Mouse (Mus musculus) layer of hippocampus, adult 2 months (tissue): ENCODE measurements at regions not wholly inside any gene's neighbourhood (a gene's known extent, or its start where the extent isn't known, plus 50 kb on each side); places are given as distances from the start of the nearest gene placed in this dataset.

Source experiments
- DNase-seq, 2 experiments: peaks; one replicate each; pipeline ENCODE4 v3.0.0; 2022; ENCODE audit warnings: low spot score in 2 of 2
- H3K27ac ChIP-seq: fragments of 200-600 bp; 2 replicates; pipeline ENCODE4 v1.8.1; 2022
- H3K4me3 ChIP-seq: fragments of 200-600 bp; 2 replicates; pipeline ENCODE4 v1.8.1; 2022; ENCODE audit warnings: mild to moderate bottlenecking
- CTCF ChIP-seq: fragments of 200-600 bp; conservative IDR thresholded peaks from 2 replicates; pipeline ENCODE4 v1.8.1; 2022; ENCODE audit warnings: antibody characterized with exemption, mild to moderate bottlenecking, moderate library complexity

DNA sequence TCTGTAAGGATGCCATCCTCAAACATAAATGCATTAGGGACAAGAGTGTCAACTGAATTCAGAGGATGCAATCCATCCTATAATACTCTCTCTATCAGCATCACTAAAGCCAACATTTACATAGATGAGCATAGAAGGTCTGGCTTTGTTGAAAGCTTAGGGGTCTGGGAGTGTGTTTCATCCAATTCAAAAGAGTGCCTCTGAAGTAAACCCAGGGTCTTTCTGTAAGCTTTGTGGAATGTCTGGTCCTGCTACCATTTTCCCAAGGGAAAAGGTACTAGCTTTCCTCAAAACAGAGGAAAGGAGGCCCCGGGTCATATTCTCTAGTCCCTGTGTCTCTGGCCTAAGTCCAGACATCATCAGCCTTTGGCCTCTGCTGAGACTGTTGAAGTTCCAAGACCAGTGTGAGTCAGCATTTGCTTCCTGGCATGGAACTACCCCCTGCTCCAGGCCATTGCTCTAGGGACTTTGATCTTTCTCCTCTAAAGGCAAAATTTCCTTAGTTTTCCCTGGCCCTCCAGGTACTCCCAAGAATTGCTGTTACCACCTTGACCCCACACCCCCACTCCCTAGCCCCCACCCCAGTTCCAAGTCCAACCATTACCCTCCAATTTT lies 280.0 kb upstream of the Jarid2 start:
- no peak for TF ChIP-seq CTCF
- Histone ChIP-seq H3K27ac (no peak overlapping the region), H3K4me3 (no peak overlapping the region)
- no peak for DNase-seq

DNA sequence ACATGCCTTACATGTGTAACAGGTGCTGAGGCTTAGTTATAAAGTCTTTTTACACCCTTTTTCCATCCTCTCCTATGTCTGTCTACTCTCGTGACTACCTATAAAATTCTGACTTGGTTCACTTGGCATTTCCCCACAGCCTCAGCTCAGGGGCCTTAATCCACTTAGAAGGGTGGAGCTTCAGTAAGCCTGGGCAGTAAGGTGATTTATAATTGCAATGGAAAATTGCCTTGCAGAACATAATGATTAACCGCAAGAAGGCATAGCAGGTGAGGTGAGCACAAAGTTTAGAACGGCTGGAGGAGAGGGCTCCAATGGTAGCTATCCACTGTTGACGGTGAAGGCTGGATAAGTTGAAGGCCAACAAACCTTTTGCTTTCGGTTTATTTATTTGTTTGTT lies 278.1 kb upstream of the Jarid2 start:
- no peak for DNase-seq
- Histone ChIP-seq H3K27ac (no peak overlapping the region), H3K4me3 (no peak overlapping the region)
- no peak for TF ChIP-seq CTCF

DNA sequence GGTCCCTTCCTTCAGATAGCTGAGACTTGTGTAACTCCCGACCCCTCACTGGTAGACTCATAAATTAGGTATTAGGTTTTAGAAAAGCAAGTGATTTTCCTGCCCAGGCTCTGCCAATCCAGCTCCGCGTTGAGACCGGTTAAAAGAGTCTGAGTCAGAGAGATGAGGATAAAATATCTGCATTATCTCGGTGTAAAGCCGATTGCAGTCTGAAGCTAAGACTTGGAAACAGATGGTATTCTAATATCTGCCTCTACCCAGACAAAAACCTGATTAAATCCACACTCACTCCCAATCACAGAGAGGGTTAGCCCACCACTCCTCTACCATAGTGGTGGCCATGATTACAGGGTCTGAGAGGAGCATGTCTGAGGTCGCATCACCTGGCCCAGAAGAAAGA lies 276.1 kb upstream of the Jarid2 start:
- TF ChIP-seq CTCF: no peak
- Histone ChIP-seq H3K27ac (no peak overlapping the region), H3K4me3 (no peak overlapping the region)
- no peak for DNase-seq

DNA sequence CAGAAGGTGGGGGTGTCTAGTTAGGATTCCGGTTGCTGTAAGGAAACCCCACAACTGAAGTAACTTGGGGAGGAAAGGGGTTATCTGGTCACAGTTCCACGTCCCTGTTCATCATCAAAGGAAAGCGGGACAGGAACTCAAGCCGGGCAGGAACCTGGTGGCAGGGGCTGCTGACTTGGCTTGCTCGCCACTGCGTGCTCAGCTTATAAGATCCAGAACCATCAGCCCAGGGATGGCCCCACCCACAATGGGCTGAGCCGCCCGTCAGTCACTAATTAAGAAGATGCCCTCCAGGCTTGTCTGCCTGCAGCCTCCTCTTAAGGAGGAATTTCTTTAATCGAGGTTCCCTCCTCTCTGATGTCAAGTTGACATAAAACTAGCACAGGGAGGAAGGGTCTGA lies 275.1 kb upstream of the Jarid2 start:
- H3K4me3 ChIP-seq: no peak overlapping the region
- no peak for TF ChIP-seq CTCF
- no peak overlapping the region for H3K27ac ChIP-seq
- DNase-seq: no peak

DNA sequence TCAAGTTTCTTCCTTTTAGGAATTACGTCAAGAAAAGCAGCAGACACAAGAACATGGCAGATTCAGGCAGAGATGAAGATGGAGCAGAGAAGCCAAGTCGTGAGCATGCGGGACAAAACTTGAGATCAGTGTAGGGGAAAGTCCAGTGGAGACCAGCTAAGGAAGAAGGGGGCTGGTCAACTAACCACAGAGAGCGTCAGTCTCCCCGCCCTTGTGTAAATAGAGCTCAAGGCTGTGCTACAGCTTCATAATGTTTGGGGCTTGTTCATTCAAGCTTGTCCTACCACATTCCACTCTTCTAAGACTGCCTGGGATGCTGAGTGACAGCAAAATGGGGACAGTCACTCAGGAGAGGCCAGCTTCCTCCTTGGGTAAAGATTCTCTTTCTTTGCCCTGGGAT lies 274.1 kb upstream of the Jarid2 start:
- H3K27ac ChIP-seq: no peak overlapping the region
- no peak for DNase-seq
- TF ChIP-seq CTCF: no peak
- no peak overlapping the region for H3K4me3 ChIP-seq

DNA sequence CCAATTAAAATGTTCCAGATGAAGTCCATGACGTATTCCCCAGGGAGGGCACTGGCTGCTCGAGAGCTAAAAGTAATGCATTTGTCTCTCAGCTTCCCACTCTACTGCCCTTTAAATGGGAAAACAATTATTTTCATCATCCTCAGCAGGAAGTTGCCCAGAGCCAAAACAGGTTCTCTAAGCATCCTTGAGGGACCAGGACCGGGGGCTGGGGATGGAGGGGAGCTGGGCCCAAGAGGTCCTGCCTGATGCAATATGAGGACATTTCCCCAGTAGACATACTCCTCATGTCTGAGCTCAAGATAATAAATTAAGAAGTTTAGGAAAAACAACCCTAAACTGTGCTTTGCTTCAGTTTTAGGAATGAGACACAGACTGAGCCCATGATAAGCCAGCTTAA lies 270.5 kb upstream of the Jarid2 start:
- Histone ChIP-seq H3K4me3 (no peak overlapping the region), H3K27ac (no peak overlapping the region)
- no peak for DNase-seq
- TF ChIP-seq CTCF: no peak

DNA sequence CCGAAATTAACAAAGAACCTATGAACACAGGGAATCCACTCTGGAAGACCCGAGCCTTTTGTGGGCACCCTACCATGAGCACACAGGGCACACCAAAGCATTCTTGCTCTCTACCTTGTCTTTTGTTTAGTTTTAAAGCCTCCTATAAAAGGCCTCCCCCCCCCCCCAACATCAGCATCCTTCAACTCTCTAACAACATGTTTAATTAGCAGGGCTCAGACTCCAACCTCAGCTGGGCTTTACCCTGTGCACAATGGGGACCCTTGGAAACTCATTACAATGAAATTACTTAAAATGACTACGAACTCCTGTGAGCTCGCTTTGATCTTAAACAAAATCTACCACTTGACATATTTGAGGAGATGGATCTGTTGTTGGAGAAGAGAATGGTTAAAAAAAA lies 270.1 kb upstream of the Jarid2 start:
- Histone ChIP-seq H3K27ac (no peak overlapping the region), H3K4me3 (no peak overlapping the region)
- DNase-seq: no peak
- TF ChIP-seq CTCF: no peak

DNA sequence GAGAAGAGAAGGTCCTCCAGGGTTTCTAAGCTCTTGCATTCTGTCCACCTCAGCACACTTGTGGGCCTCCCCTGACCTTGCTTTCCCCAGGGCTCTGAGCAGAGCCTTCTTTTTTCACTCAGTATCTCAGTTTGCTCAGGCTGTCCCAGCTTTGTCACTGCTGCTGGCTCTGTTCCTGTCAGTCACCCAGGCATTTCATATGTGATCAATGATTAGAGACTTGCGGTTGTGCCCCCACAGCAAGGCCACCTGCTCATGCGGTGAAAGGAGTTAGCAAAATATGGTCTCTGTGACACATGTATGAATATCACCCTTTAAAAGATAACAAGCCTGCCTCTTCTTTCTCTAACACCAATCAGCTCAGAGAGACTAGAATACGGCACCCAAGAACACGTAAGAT lies 265.6 kb upstream of the Jarid2 start:
- Histone ChIP-seq H3K27ac (no peak overlapping the region), H3K4me3 (no peak overlapping the region)
- no peak for TF ChIP-seq CTCF
- DNase-seq: no peak

DNA sequence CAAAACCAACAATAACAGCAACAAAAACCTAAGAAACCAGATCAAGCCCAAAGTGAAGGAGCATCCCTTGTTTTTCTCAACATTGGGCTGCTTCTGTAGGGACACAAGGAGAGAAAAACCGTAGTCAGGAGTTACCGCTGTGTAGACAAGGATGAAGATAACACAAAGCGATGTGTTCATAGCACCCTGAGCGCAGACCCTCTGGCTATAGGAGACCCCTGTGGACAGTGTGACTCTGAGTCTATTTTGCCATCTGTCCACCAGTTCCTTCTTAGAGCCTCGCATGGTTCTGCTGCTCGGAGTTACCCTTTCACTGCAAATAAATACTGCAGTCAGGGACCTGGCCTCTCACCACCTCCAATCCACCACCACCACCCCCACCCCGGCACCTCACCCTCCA lies 263.7 kb upstream of the Jarid2 start:
- DNase-seq: no peak
- Histone ChIP-seq H3K27ac (no peak overlapping the region), H3K4me3 (no peak overlapping the region)
- no peak for TF ChIP-seq CTCF

DNA sequence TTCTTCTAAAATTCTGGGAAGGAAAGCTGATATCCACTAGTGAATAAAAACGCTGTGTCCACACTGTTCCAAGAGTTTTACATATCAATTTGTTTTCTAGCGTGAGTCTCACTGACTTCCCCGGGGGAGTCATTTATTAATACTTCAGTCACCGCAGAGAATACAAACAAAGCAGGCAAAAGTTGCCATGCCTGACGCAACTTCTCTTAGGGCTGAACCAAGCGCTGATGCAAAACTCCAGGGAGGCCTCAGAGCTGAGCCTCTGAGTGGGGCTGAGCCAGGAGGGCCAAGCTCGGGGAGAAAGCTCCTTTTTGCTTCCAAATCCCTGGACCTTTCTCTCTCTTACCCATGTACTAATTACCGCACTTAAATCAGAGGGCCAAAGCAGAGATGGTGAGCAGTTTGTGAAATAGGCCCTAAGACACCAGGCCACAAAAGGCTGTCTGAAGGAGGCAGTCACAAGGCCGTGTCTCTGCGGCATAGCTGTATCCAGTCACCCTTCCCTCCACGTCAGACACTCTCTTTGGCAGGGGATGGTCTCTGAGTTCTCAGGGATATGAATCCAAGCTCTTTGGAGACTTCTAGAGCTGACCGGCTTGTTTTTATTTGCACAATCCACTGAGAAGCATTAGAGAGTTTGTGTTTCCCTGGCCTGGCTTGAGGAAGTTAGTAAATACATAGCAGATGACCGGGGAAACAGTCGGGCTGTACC lies 260.2 kb upstream of the Jarid2 start:
- no peak overlapping the region for H3K4me3 ChIP-seq
- no peak for TF ChIP-seq CTCF
- H3K27ac ChIP-seq: no peak overlapping the region
- no peak for DNase-seq

DNA sequence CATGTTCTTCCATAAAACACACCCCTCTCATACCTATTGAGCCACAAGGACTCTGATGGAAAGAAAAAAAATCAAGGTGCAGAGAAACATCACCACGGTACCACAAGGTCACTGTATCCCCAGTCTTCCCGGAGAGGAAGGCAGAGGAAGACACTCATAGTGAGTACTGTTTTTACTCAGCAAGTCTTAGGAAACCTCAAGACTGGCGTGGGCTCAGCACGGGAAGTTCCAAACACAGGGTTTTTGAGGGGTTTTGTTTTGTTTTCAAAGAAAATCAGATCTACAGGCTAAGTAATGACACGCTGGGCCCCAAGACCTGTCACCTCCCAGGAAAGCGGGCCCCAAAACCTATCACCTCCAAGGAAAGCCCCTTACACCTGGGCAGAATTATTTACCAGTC lies 259.6 kb upstream of the Jarid2 start:
- no peak for DNase-seq
- H3K4me3 ChIP-seq: no peak overlapping the region
- TF ChIP-seq CTCF: no peak
- H3K27ac ChIP-seq: no peak overlapping the region

DNA sequence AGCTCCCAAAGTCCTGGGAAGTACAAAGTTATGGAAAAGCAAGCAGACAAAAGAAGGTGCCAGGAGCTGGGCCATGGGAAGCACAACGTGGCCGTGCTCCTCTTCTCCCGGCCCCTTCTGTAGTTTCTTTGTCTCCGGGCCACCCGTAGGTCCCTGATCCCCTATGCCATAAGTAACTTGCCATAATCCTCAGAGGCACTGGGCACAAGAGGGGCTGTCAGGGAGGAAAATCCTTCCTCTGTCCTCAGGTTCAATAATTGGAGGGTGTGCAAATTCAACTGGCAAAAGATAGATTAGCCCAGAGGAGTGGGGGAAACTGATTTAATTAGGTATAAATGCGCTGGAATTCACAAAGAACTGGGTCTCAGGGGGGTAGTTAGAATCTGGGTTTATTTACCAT lies 256.1 kb upstream of the Jarid2 start:
- no peak for DNase-seq
- Histone ChIP-seq H3K4me3 (no peak overlapping the region), H3K27ac (no peak overlapping the region)
- TF ChIP-seq CTCF: no peak

DNA sequence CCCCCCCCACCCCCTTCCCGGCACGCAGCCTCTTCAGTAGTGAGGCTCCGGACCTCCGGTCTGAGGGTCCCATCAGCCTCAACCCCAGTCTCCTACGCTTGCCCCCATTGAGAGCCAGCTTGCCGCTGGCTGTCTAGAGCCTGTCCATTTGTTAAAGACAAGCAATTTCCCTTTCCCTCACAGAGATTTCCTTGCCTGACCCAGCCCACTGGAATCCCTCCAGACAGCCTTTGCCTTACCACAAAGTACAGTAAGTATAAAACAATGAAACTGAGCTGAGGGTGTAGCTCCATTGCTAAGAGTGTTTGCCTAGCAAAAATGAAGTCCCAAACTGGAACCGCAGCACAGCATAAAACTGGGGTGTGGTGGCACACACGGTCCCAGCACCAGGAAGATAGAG lies 252.4 kb upstream of the Jarid2 start:
- no peak for TF ChIP-seq CTCF
- no peak overlapping the region for H3K4me3 ChIP-seq
- no peak overlapping the region for H3K27ac ChIP-seq
- DNase-seq: no peak

DNA sequence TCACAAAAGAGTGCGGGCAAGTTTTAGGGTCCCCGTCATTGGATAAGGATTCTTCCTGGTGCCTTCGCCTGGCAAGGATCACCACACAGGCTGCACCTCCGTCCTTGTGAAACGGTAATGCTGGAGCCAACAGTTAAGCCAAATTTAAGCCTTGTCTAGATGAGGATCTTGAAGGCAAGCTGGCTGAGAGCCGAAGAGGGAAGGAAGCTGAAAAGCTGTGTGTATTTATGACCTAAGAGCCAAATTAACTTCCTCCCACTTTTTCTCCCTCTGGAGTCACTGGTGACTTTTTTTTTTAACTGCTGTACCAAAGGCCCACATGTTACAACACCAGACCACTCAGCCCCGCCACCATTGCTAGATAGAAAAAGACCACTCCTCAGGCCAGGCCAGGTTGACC lies 249.1 kb upstream of the Jarid2 start:
- no peak for TF ChIP-seq CTCF
- no peak for DNase-seq
- no peak overlapping the region for H3K4me3 ChIP-seq
- no peak overlapping the region for H3K27ac ChIP-seq
